Mouse (Mus musculus) urinary bladder, postnatal 25 days (tissue): Measurements from ENCODE around the gene Nr2c1.

ENCODE experiments used
- DNase-seq: peaks from one replicate; pipeline ENCODE4 v3.0.0; 2022; ENCODE audit warnings: low spot score

Nr2c1 gene

DNA sequence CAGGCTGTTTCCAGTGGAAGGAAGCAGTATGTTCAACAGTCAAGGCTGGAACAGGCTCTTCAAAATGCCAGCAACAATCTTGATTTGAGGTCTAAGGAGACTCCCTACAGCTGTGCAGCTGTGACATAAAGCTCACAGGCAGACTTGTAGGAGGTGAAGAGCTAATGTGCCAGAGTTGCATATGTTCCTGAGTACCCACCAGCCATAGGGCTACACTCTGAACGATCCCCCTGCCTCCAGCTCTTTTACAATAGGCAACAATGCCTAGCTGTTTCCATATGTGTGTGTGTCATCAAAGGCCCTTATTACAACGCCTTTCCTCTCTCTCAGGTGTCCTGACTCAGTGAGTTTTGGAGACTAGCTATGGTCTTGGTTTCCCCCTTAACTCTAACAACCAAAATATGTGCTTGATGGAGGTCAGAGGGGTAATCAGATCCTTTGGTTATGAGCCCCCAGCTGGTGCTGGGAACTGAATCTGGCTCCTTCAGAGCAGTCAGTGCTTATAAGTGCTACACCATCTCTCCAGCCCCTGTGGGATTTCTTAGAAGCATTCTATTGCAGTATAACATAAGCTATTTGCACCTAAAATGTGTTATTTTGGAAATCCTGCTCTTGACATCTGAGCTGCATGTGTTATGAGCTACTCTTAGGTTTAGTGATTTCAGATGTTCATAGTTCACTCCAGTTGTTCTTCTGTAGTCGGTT, 7.4 kb upstream of the Nr2c1 start:
- DNase-seq, result no peak

DNA sequence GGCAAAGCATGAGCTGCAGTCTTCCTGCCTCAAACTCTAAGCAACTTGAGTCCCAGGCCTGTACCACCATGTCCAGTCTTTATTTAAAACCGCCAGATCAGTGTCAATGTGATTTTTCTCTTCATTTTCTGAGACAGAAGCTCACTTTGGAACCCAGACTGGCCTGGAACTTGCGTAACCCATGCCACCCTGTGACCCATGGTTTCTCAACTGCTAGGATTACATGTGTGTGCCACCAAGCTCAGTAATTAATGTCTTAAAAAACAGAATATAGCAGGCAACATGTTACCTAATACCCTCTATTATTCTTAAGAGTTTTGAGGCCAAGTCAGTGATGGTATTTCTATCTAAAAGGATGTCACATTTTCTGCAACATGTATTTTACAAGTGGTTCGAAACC, 5.4 kb upstream of the Nr2c1 start:
- DNase-seq, result no peak

GRCm38 (mm10) chr10:94144581-94144980, 3.2 kb upstream of the Nr2c1 start:
- DNase-seq, result no peak

- DNase-seq, result no peak
Observed at GRCm38 (mm10) chr10:94147391-94147755, 450 bp upstream of the Nr2c1 start.

DNA sequence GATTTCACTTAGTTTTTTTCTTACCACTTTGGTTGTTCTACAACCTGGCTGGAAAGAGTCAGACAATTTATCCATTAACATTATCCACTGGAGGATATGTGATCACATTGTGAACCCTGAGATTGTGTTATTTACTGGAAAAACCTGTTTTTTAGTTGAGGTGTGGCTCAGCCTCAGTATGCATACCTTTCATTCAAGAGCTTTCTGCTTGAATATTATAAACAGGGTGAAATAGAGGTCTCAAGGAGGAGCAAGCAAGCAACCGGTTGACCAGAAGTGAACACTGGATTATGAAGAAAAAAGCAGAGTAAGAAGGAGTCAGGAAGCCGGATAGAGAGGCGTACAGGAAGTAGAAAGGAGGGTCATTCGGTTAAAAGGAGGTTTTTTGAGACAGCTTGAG, 3.7 kb downstream of the Nr2c1 start:
- DNase-seq, result no peak

- DNase-seq, result no peak
Observed at GRCm38 (mm10) chr10:94153841-94154240, 6.0 kb downstream of the Nr2c1 start.

DNA sequence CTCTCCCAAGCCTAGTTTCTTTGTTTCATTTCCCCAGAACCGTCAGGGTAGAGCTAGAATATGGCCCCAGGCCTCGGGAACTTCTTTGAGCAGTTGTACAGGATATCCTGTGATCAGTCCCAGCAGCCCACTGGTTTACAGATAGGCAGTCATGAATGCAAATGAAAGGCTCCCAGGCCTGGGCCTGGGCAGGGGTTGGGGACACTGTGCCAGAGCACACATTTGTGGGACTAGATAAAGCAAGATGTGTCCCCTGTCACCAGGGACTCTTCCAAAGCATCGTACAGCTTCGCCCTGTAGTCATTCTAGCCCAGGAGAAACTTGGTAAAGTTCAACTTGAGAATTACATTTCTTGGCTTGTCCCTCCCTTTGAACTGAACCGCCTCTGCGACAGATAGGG, 11.1 kb downstream of the Nr2c1 start:
- no peak for DNase-seq

- DNase-seq, result no peak
Observed at GRCm38 (mm10) chr10:94159406-94159805, 11.6 kb downstream of the Nr2c1 start.

GRCm38 (mm10) chr10:94161051-94161765, 13.4 kb downstream of the Nr2c1 start:
- no peak for DNase-seq

DNA sequence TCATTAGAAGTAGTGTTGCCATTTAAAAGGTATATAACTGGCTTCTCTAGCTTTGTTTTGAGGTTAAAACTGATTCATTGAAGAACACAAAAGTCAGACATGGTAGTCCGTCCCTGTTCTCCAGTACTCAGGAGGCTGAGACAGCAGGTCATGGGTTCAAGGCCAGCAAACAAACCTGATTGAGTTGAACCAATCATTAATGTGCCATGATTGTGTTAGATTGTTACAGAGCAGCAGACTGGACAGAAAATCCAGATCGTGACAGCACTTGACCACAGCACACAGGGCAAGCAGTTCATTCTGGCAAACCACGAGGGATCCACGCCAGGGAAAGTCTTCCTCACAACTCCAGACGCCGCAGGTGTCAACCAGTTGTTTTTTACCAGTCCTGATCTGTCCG, 14.2 kb downstream of the Nr2c1 start:
- no peak for DNase-seq

GRCm38 (mm10) chr10:94164104-94164845, 16.5 kb downstream of the Nr2c1 start:
- DNase-seq, result no peak

DNA sequence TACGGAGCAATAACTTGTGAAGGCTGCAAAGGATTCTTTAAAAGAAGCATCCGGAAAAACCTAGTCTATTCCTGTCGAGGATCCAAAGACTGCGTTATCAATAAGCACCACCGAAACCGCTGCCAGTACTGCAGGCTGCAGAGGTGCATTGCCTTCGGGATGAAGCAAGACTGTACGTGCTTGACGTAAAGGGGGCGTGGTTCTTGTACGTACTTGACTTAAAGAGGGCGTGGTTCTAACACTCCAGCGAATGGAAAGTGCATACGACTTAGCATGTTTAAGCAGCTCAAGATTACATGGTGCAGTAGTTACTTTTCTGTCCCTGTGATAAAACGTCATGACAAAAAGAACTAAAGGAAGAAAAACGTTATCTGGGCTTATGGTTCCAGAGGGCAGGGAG, 17.6 kb downstream of the Nr2c1 start:
- DNase-seq, result no peak

- no peak for DNase-seq
Observed at GRCm38 (mm10) chr10:94167051-94167750, 19.4 kb downstream of the Nr2c1 start.

DNA sequence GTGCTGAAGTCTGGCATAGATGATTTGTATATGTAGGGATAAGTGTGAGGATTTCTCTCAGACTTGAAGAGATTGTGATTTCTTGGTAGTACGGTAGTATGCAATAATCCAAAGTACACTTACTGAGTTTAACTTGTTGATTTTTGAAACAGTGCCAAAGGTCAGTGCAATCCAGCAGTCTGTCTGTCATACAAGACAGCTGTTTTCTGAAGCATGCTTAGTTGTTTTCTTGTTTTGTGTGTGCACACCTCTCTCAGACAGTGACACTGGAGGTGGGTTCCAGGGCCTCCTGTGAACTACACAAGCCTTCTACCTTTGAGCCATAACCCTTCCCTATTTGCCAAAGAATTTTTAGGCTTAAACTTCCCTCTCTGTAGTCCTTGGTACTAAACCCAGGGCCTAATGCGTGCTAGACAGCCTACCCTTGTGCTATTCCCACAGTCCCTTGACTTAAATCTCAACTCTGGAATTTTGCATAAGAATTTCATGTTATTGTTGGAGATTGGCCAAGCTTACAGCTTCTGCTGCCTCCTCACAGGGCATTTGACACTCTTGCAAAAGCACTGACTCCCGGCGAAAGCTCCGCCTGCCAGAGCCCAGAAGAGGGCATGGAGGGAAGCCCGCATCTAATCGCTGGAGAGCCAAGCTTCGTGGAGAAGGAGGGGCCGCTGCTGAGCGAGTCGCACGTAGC, 23.8 kb downstream of the Nr2c1 start:
- no peak for DNase-seq

- DNase-seq, result no peak
Observed at GRCm38 (mm10) chr10:94172137-94172536, 24.3 kb downstream of the Nr2c1 start.

- no peak for DNase-seq
Observed at GRCm38 (mm10) chr10:94172706-94173105, 24.9 kb downstream of the Nr2c1 start.

- DNase-seq, result no peak
Observed at GRCm38 (mm10) chr10:94174652-94175051, 26.8 kb downstream of the Nr2c1 start.

DNA sequence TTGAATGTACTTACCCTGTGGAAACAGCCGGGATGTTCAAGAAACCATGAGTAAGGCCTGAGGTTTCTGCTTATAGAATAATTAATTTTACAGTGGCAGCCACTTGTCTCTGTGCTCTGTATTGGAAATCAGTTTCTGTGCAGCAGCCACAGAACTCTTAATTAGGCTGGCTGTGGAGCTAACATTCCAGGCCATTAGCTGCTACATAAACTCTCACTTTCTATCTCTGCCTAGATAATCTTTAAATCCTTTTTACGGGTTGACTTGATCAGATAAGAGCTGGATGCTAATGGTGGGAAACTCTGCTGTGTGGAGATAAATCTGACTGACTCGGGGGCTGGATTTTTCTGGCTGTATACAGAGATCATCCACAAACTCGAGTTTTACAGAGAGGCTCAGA, 35.4 kb downstream of the Nr2c1 start:
- no peak for DNase-seq

GRCm38 (mm10) chr10:94198482-94199405, 50.9 kb downstream of the Nr2c1 start, which contains the start of gene Ndufa12:
TSS of gene Ndufa12 (plus strand) at chr10:94198720.
- peak; percentile 93 for DNase-seq

- no peak for DNase-seq
Observed at GRCm38 (mm10) chr10:94204973-94205372, 57.1 kb downstream of the Nr2c1 start.
